Mouse (Mus musculus): ENCODE measurements around the gene Ccdc6.

- TF ChIP-seq CTCF (conservative IDR thresholded peaks at IDR 0.05; ENCODE audit: low read length) (no peak), POU5F1 (IDR thresholded peaks at IDR 0.05; ENCODE audit: borderline replicate concordance, low read length) (no peak), NANOG (IDR thresholded peaks at IDR 0.05; ENCODE audit: borderline replicate concordance, low read length) (no peak)
These were observed 24.4 kb downstream of the Ccdc6 start for GRCm38 (mm10) chr10:70121406-70121695.

Data from E14TG2a.4 (cell line).